Mouse (Mus musculus) brown adipose tissue, adult 24 weeks (tissue): Measurements from ENCODE around the gene Pik3r1. TPM values are rescaled to one million over a fixed set of nuclear protein-coding genes. Genes with fewer than 3 reads are reported as not detected.

Source experiments
- H3K27ac ChIP-seq: fragments of 200-500 bp; replicated peaks from 2 replicates; pipeline ENCODE4 v1.5.1; 2012; ENCODE audit warnings: low read depth, mild to moderate bottlenecking, low read length
- H3K4me1 ChIP-seq: fragments of 200-500 bp; 2 replicates; pipeline ENCODE4 v1.6.1; 2012; ENCODE audit warnings: low read length, mixed read lengths; ENCODE audit not compliant: control insufficient read depth, insufficient read depth, insufficient read length
- H3K4me3 ChIP-seq: fragments of 200-500 bp; 2 replicates; pipeline ENCODE4 v1.5.1; 2012; ENCODE audit warnings: low read depth, mild to moderate bottlenecking, low read length, moderate library complexity; ENCODE audit not compliant: insufficient read depth
- polyA plus RNA-seq: library from polyadenylated mRNA; stranded (reverse); fragments of >200 nt; gene quantifications from 2 replicates; pipeline ENCODE4 v1.2.4, GENCODE M21; 2012; ENCODE audit not compliant: missing spikeins, insufficient read depth, insufficient read length

Pik3r1 gene
- polyA plus RNA-seq, 1 experiment = 52.1 TPM

DNA sequence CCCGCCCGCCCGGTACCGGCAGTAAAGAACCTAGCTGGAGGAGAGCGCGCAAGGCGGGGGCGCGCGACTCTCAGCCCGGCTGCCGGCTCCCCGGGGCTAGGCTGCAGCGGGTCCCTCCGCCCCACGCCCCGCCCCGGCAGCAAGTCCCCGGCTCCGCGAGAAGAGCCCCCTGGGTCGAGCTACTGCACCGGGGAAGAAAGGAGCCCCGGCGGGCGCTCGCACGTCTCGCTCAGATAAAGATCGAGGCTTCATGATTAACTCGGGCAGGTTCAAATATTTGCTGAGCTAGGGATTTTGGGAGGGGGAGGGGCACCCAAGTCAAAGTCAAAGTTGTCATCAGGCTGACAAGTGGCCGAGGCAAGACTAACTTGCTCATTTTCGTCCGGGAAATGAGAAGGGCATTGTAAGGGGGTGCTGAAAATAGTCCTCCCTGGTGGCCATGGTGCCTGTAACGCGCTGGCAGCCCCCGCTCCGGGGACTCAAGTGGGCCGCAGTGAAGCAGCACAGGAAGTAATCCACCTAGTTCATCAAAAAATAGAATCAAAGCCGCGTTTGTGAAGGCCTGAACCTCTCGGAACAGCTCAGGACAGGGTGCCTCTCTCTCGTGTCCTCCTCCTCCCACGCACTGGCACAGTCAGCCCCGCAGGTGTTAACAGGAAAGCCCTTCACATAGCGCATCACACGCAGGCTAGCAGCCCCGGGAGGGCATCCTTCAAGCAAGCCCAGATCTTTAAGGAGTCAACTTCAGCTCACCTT lies 73.3 kb downstream of the Pik3r1 start:
- H3K4me1 ChIP-seq = peaks cover 4% of the 10 kb centered on the region

DNA sequence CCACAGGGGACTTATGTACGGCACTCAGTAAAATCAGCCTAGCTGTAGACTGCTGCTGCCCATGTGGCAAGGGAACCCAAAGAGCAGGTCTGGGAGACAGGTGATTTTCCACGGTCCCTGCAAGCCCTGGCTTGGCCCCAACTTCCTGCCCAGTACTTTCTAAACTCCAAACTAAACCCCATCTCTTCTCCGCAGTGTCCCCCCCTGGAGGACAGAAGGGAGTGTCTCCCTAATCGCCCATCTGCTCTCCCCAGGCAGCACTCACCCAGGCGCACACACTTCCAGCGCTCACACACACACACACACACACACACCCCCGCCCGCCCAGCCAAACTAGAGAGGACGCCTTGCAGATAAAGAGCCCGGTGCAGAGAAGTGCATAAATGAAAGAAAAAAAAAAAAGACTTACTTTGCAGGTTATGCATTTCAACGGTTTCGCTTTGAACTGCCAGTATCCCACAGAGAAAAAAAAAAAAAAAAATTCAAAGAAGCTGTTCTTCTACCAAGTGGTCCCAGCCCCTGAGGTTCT lies 74.0 kb downstream of the Pik3r1 start:
- H3K4me3 ChIP-seq = peak overlapping the region; percentile 62
- peak overlapping the region; percentile 74 for H3K27ac ChIP-seq
- peaks cover 4% of the 10 kb centered on the region for H3K4me1 ChIP-seq

More for the DNA sequence above, 73.3 kb downstream of the Pik3r1 start:
- Histone ChIP-seq H3K4me3 (peak overlapping the region; percentile 62), H3K27ac (peak overlapping the region; percentile 83)

DNA sequence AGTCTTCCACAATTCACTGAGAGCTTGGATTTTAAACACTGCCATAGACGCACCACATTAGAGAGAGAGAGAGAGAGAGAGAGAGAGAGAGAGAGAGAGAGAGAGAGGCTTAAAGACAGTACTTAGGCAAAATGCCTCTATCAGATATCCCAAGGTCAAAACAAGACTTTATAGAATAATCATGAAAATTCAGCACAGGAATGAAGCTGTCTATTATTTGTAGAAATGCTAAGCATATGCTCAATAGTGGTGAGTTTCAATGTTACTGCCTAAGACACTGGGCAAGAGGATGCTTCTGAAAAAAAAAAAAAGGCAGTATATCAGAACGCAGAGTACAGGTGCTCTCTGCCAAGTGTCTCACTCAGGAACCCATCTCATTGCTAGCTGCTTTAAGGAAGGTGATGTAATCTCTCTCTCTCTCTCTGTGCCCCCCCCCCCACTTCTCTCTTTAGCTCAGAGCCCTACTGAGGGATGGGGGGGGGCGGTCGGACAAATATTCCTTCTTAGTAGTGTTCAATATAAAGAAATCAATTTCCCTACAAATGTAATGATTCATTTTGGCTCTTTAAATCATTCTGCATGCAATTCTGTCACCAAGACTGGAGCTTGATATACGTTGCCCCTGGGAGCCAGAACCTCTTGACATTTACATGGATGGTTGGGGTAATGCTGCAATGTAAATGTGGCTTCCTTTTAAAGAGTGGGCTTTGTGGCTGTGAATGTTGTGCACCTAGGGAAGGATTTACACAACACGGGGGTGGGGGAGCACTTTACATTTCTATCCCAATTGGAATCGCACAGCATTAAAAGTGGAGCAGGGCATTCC lies 74.9 kb downstream of the Pik3r1 start:
- peak overlapping the region; percentile 62 for H3K4me3 ChIP-seq
- peak overlapping the region; percentile 74 for H3K27ac ChIP-seq
- peaks cover 4% of the 10 kb centered on the region for H3K4me1 ChIP-seq

DNA sequence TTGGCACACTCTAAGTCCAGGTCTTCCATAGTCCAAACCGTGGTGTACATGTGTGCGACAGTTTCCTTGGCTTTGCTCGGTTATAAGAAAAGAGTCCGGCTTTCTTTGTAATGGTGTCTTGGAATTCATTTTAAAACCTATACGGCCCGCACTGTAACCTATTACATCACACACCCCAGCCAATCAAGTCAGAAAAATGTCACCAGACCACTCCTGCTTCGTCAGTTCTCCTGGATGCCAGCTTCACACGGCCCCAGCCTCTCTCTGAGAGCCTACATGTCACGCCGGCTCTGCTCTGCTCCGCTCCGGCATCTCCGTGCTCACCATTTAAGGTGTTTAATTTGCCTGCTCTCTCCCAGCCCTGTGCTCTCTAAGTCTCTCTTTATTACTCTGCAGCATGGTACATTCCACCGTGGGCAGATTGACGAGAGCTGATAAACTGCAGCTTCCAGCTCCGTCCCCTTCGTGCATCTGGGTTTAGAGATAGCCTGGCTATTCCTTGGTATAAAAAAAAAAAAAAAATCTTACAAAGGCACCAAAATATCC lies 75.7 kb downstream of the Pik3r1 start:
- Histone ChIP-seq H3K4me3 (peak overlapping the region; percentile 57), H3K27ac (peak overlapping the region; percentile 63), H3K4me1 (peaks cover 4% of the 10 kb centered on the region)

DNA sequence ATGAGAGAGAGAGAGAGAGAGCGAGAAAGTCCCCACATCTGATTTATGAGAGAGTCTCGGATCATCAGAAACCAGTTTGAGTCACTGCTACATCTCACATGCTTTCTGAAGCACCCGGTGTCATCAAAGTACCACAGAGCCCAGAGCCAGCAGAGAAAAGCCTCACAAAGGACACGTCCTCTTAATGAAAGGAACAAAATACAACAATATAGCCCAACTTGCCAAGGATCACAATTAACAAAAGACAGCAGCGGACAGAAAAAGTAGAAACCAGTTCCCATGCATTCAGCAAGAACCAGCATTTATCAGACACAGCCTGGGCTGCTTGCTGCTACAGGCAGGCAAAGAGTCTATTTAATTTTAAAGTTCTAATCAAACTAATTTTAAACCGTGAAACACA lies 76.3 kb downstream of the Pik3r1 start:
- H3K4me1 ChIP-seq = peaks cover 4% of the 10 kb centered on the region
- H3K27ac ChIP-seq = peak overlapping the region; percentile 95
- H3K4me3 ChIP-seq = peak overlapping the region; percentile 60

DNA sequence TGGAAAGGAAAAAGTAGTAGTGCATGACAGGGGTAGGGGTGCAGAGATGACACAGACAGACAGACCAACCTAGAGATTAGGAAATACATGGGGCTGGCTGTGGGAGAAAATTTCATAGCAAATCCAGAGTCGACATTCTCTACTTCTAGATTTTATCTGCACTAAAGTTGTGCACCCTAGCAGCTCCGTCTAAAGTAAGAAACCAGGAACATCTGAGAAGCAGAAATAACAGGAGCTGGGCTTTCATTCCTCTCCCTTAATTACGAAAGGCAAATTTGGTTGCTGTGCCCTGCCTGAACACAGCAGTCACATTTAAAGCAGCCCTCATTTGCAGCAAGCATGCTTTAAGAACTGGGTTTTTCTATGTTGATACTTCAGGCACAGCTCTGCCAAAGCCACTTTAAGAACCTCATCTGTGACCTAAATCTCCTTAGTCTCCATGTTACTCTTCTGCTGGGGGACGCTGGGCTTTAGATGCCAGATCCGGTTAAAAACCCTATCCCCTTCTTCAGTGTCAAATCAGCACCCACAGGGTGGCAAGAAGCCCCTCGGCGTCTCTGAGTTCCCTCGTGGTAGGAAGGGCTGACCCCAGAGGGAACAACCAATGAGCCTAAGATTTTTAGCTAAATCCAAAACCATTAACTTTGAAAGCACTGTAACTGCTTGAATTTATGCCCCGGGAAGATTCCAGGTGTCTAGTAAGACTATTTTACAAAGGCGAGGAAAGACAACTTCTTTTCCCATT lies 76.9 kb downstream of the Pik3r1 start:
- H3K27ac ChIP-seq = peak overlapping the region; percentile 95

DNA sequence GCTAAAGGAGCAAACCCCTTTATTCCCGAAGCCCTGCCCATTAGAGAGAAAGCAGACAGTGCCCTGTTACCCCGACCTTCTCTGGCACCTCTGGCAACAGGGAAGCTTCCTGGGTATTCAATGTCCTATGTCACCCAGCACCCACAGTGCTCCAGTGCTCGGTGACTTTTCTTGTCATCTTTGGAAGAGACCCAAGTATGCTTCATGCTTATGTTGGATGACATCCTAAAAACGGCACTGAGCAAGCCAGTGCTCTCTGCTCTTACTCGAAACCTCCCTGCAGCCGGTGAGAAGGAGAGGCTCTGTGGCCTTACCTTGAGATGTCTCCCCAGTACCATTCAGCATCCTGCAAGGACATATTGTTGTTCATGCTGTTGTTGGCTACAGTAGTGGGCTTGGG lies 77.8 kb downstream of the Pik3r1 start:
- Histone ChIP-seq H3K4me1 (peaks cover 4% of the 10 kb centered on the region), H3K4me3 (peak overlapping the region; percentile 50), H3K27ac (peak overlapping the region; percentile 58)

More for the DNA sequence above, 76.9 kb downstream of the Pik3r1 start:
- peaks cover 4% of the 10 kb centered on the region for H3K4me1 ChIP-seq
- H3K4me3 ChIP-seq = peak overlapping the region; percentile 60

DNA sequence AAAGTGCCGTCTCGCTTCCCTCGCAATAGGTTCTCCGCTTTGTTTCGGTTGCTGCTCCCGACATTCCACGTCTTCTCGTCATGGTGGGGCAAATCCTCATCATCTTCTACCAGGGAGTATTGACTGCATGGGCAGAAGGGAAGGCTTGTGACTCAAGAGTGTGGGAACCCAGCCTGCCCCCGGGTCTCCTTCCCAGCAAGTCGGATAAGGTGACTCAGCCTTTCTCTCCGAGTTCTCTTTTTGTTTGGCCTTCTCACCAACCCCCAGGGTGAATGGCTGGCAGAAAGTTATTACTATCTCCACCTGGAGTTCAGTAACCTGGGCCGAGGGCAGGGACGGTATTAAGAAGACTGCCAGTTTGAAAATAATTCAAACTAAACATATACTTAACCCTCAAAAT lies 81.8 kb downstream of the Pik3r1 start:
- Histone ChIP-seq H3K27ac (no peak overlapping the region), H3K4me1 (0 out of 2 replicates have a peak, but pooled peaks cover 3% of the 10 kb centered on the region), H3K4me3 (no peak overlapping the region)

DNA sequence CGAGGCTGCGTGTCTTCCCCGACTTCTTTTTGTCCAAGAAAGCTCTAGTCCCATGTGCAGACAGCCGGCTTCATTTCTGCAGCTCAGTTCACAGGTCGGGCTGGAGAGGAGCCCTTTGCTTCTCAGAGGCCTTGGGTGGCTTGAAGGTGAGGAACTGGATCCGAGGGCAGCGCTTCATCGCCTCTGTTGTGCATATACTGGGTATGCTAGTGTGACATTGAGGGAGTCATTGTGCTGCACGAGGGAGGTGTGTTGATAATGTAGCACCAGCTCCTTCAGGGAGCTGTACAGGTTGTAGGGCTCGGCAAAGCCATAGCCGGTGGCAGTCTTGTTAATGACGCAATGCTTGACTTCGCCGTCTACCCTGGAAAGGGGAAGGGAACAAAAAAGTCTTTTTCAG lies 83.3 kb downstream of the Pik3r1 start:
- Histone ChIP-seq H3K4me1 (0 out of 2 replicates have a peak, but pooled peaks cover 3% of the 10 kb centered on the region), H3K27ac (peak overlapping the region; percentile 8; the same call in 1 of the 2 replicates), H3K4me3 (no peak overlapping the region)

DNA sequence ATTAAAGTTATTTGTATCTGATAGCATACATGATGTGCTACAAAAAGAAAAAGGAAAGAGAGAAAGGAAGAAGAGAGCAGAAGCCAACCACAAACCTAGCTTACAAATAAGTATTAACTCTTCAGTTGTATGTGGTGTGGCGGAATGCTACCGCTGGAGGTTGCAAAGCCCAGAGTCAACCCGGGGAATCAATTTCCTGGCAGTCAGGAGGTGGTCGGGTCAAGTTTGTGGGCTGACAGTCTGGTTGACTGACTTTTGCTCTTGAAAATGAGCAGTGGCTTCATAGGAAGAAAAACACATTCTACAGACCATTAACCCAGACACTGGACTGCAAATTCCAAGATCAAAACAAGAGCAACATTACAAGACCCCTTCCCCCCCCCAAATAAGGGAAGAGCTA lies 85.6 kb downstream of the Pik3r1 start:
- no peak overlapping the region for H3K27ac ChIP-seq
- H3K4me3 ChIP-seq = no peak overlapping the region
- 0 out of 2 replicates have a peak, but pooled peaks cover 3% of the 10 kb centered on the region for H3K4me1 ChIP-seq

DNA sequence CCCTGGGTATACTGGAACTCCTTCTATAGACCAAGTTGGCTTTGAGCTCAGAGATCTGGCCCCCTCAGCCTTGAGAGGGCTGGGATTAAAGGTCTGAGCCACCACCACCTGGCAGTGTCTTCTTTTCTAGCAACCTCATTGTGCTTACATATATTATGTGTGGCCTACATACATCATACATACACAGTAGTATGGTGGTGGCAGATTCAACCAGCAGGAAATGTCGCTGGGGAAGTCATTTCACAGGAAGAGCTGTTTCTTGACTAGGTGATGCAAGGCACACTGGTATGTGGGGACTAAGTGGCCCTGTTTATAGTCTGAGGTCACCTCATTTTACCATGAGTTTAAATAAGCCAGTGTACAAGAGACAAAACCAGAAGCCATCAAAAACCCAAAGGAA lies 87.9 kb downstream of the Pik3r1 start:
- Histone ChIP-seq H3K4me1 (0 out of 2 replicates have a peak, but pooled peaks cover 3% of the 10 kb centered on the region), H3K4me3 (no peak overlapping the region), H3K27ac (no peak overlapping the region)

DNA sequence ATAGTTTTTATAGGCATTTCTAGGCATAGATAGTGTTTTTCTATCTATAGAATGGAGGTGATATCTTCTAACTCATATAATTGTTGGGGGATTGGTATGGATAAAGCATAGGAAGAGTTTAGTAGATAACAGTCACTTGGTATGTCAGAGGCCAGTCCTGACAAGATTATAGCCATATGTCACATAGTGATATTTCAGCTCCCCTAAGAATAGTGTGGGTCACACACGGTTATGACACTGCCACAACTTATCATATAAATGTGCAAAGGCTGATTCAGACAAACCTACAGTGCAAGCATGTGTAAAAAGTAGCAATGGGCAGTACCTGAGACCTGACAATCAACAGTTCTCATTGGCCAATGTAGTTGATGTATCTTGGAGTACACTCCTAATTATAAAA lies 89.0 kb downstream of the Pik3r1 start:
- H3K4me1 ChIP-seq = no peaks in the 10 kb centered on the region

DNA sequence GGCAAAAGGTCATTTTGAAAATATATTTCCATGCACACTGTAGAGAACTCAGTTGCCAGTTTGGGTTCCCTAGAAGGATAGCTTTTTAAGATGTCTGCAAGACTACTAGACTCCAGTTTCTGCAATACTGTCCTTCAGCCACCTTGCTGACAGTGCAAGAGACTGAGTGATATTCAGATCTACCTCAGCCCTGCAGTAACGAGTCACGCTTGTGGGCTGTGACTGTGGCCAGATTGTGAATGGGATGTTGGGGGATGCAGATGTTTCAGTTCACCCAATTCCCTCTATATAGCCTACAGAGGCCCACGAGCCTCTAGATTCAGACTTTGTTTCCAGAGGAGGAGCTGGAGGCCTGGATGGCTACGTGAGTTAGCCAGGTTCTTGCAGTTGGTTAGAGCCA lies 90.0 kb downstream of the Pik3r1 start:
- Histone ChIP-seq H3K4me3 (no peak overlapping the region), H3K4me1 (no peaks in the 10 kb centered on the region), H3K27ac (no peak overlapping the region)

More for the DNA sequence above, 89.0 kb downstream of the Pik3r1 start:
- no peak overlapping the region for H3K27ac ChIP-seq
- H3K4me3 ChIP-seq = no peak overlapping the region

DNA sequence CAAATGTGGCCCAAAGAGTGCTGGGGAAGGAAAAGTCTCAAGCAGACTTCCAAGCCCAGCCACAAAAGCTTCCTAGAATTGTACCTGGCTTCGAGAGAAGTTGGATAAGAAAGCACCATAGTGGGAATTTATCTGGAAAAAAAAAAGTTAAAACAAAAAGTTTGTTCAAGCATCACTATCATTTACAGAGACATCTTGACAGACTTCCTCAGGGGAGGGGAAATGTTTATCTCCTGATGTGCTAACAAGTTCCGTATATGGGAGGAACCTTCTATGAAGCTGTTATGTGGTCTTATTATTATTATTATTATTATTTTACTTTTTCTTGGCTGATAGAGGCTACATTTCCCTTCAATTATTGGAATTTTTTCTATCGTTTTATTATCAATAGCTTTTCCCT lies 94.1 kb downstream of the Pik3r1 start:
- H3K4me1 ChIP-seq = no peaks in the 10 kb centered on the region
- H3K4me3 ChIP-seq = no peak overlapping the region
- H3K27ac ChIP-seq = no peak overlapping the region
